Mouse (Mus musculus) hematopoietic multipotent progenitor cell, adult 10-12 weeks (in vitro differentiated cells): ENCODE results near the gene Vmn1r13. TPM values are rescaled to one million over a fixed set of nuclear protein-coding genes. Genes with fewer than 3 reads are reported as not detected.

Source experiments
- polyA plus RNA-seq: library from polyadenylated mRNA; stranded (reverse); fragments of >175 nt; gene quantifications from 2 replicates; pipeline ENCODE4 v1.2.3, GENCODE M21; 2012; ENCODE audit warnings: low replicate concordance

Vmn1r13 gene
- polyA plus RNA-seq: not detected in 2 replicates

DNA sequence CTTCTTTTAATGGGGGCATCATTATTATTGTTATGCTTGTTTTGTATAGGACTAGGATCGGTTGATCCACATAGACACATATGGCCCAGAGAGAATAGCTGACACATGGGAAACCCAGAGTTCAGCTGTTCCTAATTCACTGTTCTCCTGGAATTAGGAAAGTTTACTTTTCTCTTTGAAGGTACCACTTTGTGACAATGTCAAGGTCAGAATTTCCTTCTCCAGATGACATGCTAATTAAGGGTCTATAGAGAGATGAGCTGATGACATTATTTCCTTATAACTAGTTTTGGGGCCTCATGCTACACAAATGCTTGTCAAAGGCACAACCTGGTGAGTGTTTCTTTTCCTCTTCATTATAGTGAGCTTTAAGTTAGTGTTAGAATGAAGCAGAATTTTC lies at the start of gene Vmn1r13:
Gene Vmn1r13, plus strand, starts transcription at position 301 of the 400 bp plus-strand sequence.

DNA sequence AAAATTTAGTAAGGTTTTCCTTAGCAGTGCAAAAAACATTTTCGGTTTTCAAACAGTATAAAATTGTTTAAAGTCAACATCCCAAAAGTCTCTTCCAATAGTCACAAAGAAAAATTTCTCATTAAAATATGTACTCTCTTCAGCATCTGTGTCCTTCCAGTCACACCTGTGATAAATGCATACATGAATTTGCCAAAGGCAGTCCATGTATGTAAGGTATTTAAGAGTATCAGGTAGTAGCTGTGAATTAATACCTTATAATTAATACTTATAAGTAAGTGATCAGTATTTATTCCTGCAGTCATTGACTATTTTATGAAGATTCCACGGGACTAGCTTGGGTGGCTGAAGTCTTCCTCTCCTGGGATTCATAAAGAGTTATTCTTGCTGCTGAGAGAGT lies 46.5 kb upstream of the Vmn1r13 start, which contains the start of gene Vmn1r12:
Gene Vmn1r12, plus strand, starts transcription at position 301 of the 400 bp plus-strand sequence.

DNA sequence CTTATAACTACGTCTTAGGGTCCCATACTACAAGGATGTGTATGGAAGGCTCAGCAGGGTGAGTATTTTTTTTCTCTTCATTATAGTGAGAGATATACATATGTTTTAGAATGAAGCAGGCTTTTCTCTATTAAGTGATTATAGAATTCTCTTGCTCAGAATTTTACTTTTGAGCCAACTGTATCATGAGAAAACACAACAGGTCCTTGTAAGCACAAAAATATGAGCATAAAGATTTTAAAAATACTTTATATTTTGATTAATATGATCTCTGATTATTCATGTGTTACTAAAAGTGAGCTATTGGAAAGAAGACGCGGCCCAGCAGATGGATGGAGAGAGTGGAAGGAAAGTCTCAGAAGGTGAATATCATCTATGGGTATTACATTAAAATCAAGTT lies 28.3 kb downstream of the Vmn1r13 start, which contains the start of gene Vmn1r14:
Gene Vmn1r14, plus strand, starts transcription at position 301 of the 400 bp plus-strand sequence.

DNA sequence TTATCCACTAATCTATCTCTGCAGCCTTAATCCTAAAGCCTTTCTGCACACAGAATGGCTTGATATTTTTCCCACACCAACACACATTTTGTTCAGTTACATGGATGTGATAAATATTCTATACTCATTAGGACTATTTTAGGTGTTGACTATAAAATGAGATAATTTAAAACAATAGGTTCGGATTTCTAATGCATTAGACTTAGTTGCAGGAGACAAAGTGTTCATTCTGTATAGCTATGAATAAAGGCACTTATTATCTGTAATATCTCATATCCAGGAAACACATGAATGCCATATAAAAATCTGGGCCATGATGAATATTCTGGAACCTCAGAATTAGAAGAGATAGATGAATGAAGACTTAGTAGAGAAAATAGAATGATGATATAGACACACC lies 54.6 kb downstream of the Vmn1r13 start, which contains the start of gene Vmn1r15:
Gene Vmn1r15, plus strand, starts transcription at position 301 of the 400 bp plus-strand sequence.

Other genes starting within 250 kb of the Vmn1r13 start
- not detected in 2 replicates for gene Vmn1r5, start 233.0 kb upstream of the Vmn1r13 start, polyA plus RNA-seq
- gene Vmn1r6, start 206.0 kb upstream of the Vmn1r13 start, polyA plus RNA-seq: not detected in 2 replicates
- gene Vmn1r7, start 178.0 kb upstream of the Vmn1r13 start, polyA plus RNA-seq: not detected in 2 replicates
- not detected in 2 replicates for gene Vmn1r8, start 171.0 kb upstream of the Vmn1r13 start, polyA plus RNA-seq
- not detected in 2 replicates for gene Vmn1r9, start 136.5 kb upstream of the Vmn1r13 start, polyA plus RNA-seq
- not detected in 2 replicates for gene Vmn1r10, start 93.8 kb upstream of the Vmn1r13 start, polyA plus RNA-seq
- gene Vmn1r11, start 69.8 kb upstream of the Vmn1r13 start, polyA plus RNA-seq: not detected in 2 replicates
- gene Vmn1r12, start 46.4 kb upstream of the Vmn1r13 start, polyA plus RNA-seq: not detected in 2 replicates
- not detected in 2 replicates for gene Vmn1r14, start 28.4 kb downstream of the Vmn1r13 start, polyA plus RNA-seq
- gene Vmn1r15, start 54.7 kb downstream of the Vmn1r13 start, polyA plus RNA-seq: not detected in 2 replicates
- gene Vmn1r16, start 126.2 kb downstream of the Vmn1r13 start, polyA plus RNA-seq: not detected in 2 replicates
- not detected in 2 replicates for gene Vmn1r17, start 160.4 kb downstream of the Vmn1r13 start, polyA plus RNA-seq
- gene Vmn1r18, start 192.5 kb downstream of the Vmn1r13 start, polyA plus RNA-seq: not detected in 2 replicates
- not detected in 2 replicates for gene Vmn1r19, start 200.5 kb downstream of the Vmn1r13 start, polyA plus RNA-seq
- gene Vmn1r20, start 225.6 kb downstream of the Vmn1r13 start, polyA plus RNA-seq: not detected in 2 replicates